Mouse (Mus musculus): Measurements from ENCODE around the gene Myo18a.

DNA sequence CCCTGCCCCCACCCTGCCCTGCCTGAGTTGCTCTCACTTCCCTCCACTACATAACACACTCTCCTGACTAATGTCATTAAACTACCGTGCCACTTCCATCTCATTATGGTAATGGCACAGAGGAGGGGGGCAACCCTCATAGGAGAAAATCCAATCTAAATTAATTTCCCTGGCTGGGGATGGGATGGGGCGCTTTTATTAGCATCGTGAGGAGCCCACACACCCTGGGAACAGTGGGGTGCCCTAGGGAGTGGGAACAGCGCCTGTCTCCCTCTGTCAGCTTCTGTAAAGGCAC is 80.8 kb downstream of the Myo18a start:
- TF ChIP-seq CTCF (IDR thresholded peaks at IDR 0.05) (no peak), EP300 (IDR thresholded peaks at IDR 0.05) (no peak)

Data from lung, postnatal 0 days (tissue).